Mouse (Mus musculus) spleen, adult 2 months (tissue): Measurements from ENCODE around the gene Ip6k1.

Experiments used
- CTCF ChIP-seq: fragments of 200-500 bp; IDR thresholded peaks from 2 replicates; pipeline ENCODE4 v1.5.1; 2011; ENCODE audit warnings: mild to moderate bottlenecking, inconsistent platforms; ENCODE audit not compliant: insufficient read depth, insufficient read length, insufficient replicate concordance; ENCODE audit errors: extremely low read depth
- POLR2A ChIP-seq: fragments of 200-500 bp; IDR thresholded peaks from 2 replicates; pipeline ENCODE4 v1.6.1; 2011; ENCODE audit warnings: low read depth, low read length, inconsistent platforms

DNA sequence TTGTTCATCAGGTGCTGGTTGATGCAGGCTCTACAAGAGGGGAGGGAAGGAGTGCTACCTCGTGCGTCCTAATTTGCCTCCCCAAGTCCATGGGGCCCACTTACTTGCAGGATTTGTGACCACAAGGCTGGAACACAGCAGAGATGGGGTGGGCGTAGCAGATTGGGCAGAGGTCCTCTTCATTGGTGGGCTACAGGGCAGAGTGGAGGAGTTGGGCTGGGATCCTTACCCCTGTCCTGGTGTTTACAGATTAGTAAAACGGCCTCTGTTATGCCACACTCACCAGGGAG lies 49.6 kb downstream of the Ip6k1 start:
- no peak for TF ChIP-seq CTCF
- TF ChIP-seq POLR2A = no peak
